Mouse (Mus musculus): ENCODE data around the gene Prim1. TPM values are rescaled to one million over a fixed set of nuclear protein-coding genes. Genes with fewer than 3 reads are reported as not detected.

Prim1 gene
- 32.5 and 38.7 TPM in 2 replicates for polyA plus RNA-seq (2014; fragmentation: Nextera tagmentation; extraction: Ambion mirVana)

DNA sequence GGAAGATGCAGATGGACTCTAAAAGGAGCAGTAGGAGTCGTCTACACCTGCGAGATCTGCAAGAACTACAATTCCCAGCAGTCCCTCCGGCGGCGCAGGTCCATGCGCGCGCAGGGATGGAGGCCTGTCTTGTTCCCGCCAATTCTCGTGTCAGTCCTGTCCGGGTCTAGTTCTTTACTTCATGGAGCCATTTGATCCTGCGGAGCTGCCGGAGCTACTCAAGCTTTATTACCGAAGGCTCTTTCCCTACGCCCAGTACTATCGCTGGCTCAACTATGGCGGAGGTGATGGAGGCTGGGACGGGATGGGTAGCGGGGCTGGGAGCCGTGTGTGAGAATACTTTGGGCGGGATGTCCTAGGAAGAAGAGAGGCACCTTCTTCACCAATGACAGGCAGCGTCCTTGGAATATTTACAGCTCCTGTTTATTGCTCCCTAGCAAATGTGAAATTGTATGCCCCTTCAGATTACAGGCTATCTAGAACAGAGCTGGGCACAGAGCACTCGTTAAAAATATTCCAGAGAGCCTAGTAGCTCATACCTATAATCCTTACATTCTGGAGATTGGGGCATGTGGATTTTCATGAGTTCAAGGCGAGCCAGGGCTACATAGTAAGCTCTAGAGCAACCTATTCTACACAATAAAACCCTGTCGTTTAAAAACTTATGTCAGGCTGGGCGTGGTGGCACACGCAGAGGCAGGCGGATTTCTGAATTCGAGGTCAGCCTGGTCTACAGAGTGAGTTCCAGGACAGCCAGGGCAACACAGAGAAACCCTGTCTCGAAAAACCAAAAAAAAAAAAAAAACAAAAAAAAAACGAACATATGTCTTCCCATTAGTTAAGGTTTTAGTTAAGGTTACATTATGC, at the start of gene Prim1:
Gene Prim1 (plus strand): TSS at position 101 of the 867 bp plus-strand sequence.
- Histone ChIP-seq H3K27ac (ENCODE audit: low read depth, low read length) (no peak within 1 kb of the TSS), H3K9me3 (ENCODE audit: control insufficient read depth, low read length) (no peaks in the 10 kb centered on the region), H3K9ac (replicated peaks; ENCODE audit: low read depth, low read length) (peak within 1 kb of the TSS; percentile 26; the same call in 1 of the 2 replicates), H3K27me3 (ENCODE audit: control insufficient read depth, insufficient read depth, low read length) (no peaks in the 10 kb centered on the region), H3K4me1 (ENCODE audit: control insufficient read depth, insufficient read depth, low read length) (no peaks in the 10 kb centered on the region), H3K36me3 (ENCODE audit: control insufficient read depth, insufficient read depth, low read length) (no peaks in the 10 kb centered on the region), H3K4me2 (ENCODE audit: low read depth, low read length) (peak within 1 kb of the TSS; percentile 64), H3K4me3 (ENCODE audit: low read depth, low read length) (peak within 1 kb of the TSS; percentile 44)
- 5% methylated on average over 31 of the region's 31 CpGs for WGBS
- ATAC-seq (ENCODE audit: low read depth) = peak; percentile 97

- Histone ChIP-seq H3K9ac (replicated peaks; ENCODE audit: low read depth, low read length) (no peak overlapping the region), H3K27ac (ENCODE audit: low read depth, low read length) (no peak overlapping the region), H3K9me3 (ENCODE audit: control insufficient read depth, low read length) (no peaks in the 10 kb centered on the region), H3K27me3 (ENCODE audit: control insufficient read depth, insufficient read depth, low read length) (no peaks in the 10 kb centered on the region), H3K4me3 (ENCODE audit: low read depth, low read length) (no peak overlapping the region), H3K36me3 (ENCODE audit: control insufficient read depth, insufficient read depth, low read length) (no peaks in the 10 kb centered on the region), H3K4me1 (ENCODE audit: control insufficient read depth, insufficient read depth, low read length) (no peaks in the 10 kb centered on the region), H3K4me2 (ENCODE audit: low read depth, low read length) (no peak overlapping the region)
- 97% methylated on average over 6 of the region's 6 CpGs for WGBS
- ATAC-seq (ENCODE audit: low read depth) = no peak
These were observed 48.5 kb upstream of the Prim1 start for GRCm38 (mm10) chr10:127966506-127966905.

GRCm38 (mm10) chr10:127969820-127970219, 45.1 kb upstream of the Prim1 start:
- H3K9me3 ChIP-seq (ENCODE audit: control insufficient read depth, low read length) = no peaks in the 10 kb centered on the region
- H3K4me2 ChIP-seq (ENCODE audit: low read depth, low read length) = no peak overlapping the region
- no peak overlapping the region for H3K9ac ChIP-seq (replicated peaks; ENCODE audit: low read depth, low read length)
- no peak overlapping the region for H3K4me3 ChIP-seq (ENCODE audit: low read depth, low read length)
- no peaks in the 10 kb centered on the region for H3K4me1 ChIP-seq (ENCODE audit: control insufficient read depth, insufficient read depth, low read length)
- no peaks in the 10 kb centered on the region for H3K27me3 ChIP-seq (ENCODE audit: control insufficient read depth, insufficient read depth, low read length)
- ATAC-seq (ENCODE audit: low read depth) = no peak
- H3K36me3 ChIP-seq (ENCODE audit: control insufficient read depth, insufficient read depth, low read length) = no peaks in the 10 kb centered on the region
- 88% methylated on average over 4 of the region's 4 CpGs for WGBS
- H3K27ac ChIP-seq (ENCODE audit: low read depth, low read length) = no peak overlapping the region

DNA sequence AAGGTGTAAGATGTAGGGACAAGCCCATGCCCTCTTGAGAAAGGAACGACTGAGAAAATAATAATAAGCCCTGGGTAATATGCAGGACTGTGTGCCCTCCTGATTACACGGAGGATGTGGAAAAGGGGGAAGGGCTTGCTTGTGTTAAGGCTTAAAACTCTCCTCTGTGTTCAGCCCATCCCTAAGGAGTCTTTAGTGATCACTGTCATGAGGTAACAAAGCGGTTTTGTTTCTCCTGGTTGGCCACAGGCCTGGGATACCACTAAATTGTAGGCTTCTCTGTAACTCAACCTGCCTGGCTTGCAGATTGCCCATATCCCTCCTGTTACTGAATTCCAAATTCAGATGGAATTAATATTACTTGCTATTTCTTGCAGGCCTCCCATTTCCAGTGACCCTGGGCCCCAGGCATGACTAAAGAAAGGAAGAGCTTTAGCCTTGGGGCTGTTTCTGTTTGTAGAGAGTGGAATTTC, 44.6 kb upstream of the Prim1 start:
- H3K4me1 ChIP-seq (ENCODE audit: control insufficient read depth, insufficient read depth, low read length) = no peaks in the 10 kb centered on the region
- H3K4me3 ChIP-seq (ENCODE audit: low read depth, low read length) = no peak overlapping the region
- no peaks in the 10 kb centered on the region for H3K9me3 ChIP-seq (ENCODE audit: control insufficient read depth, low read length)
- no peaks in the 10 kb centered on the region for H3K36me3 ChIP-seq (ENCODE audit: control insufficient read depth, insufficient read depth, low read length)
- H3K27ac ChIP-seq (ENCODE audit: low read depth, low read length) = no peak overlapping the region
- no peak overlapping the region for H3K9ac ChIP-seq (replicated peaks; ENCODE audit: low read depth, low read length)
- no peak for ATAC-seq (ENCODE audit: low read depth)
- 62% methylated on average over 3 of the region's 3 CpGs for WGBS
- H3K4me2 ChIP-seq (ENCODE audit: low read depth, low read length) = no peak overlapping the region
- no peaks in the 10 kb centered on the region for H3K27me3 ChIP-seq (ENCODE audit: control insufficient read depth, insufficient read depth, low read length)

- Histone ChIP-seq H3K4me3 (ENCODE audit: low read depth, low read length) (no peak overlapping the region), H3K36me3 (ENCODE audit: control insufficient read depth, insufficient read depth, low read length) (no peaks in the 10 kb centered on the region), H3K4me2 (ENCODE audit: low read depth, low read length) (no peak overlapping the region), H3K27me3 (ENCODE audit: control insufficient read depth, insufficient read depth, low read length) (no peaks in the 10 kb centered on the region), H3K9me3 (ENCODE audit: control insufficient read depth, low read length) (no peaks in the 10 kb centered on the region), H3K4me1 (ENCODE audit: control insufficient read depth, insufficient read depth, low read length) (no peaks in the 10 kb centered on the region), H3K27ac (ENCODE audit: low read depth, low read length) (no peak overlapping the region), H3K9ac (replicated peaks; ENCODE audit: low read depth, low read length) (no peak overlapping the region)
- no peak for ATAC-seq (ENCODE audit: low read depth)
- WGBS = 79% methylated on average over 3 of the region's 3 CpGs
These were observed 43.8 kb upstream of the Prim1 start for GRCm38 (mm10) chr10:127971135-127971534.

GRCm38 (mm10) chr10:127974062-127974461, 40.9 kb upstream of the Prim1 start:
- Histone ChIP-seq H3K4me2 (ENCODE audit: low read depth, low read length) (no peak overlapping the region), H3K9ac (replicated peaks; ENCODE audit: low read depth, low read length) (no peak overlapping the region), H3K4me1 (ENCODE audit: control insufficient read depth, insufficient read depth, low read length) (no peaks in the 10 kb centered on the region), H3K4me3 (ENCODE audit: low read depth, low read length) (no peak overlapping the region), H3K27me3 (ENCODE audit: control insufficient read depth, insufficient read depth, low read length) (no peaks in the 10 kb centered on the region), H3K27ac (ENCODE audit: low read depth, low read length) (no peak overlapping the region), H3K36me3 (ENCODE audit: control insufficient read depth, insufficient read depth, low read length) (no peaks in the 10 kb centered on the region), H3K9me3 (ENCODE audit: control insufficient read depth, low read length) (no peaks in the 10 kb centered on the region)
- ATAC-seq (ENCODE audit: low read depth) = no peak
- WGBS = 85% methylated on average over 3 of the region's 3 CpGs

DNA sequence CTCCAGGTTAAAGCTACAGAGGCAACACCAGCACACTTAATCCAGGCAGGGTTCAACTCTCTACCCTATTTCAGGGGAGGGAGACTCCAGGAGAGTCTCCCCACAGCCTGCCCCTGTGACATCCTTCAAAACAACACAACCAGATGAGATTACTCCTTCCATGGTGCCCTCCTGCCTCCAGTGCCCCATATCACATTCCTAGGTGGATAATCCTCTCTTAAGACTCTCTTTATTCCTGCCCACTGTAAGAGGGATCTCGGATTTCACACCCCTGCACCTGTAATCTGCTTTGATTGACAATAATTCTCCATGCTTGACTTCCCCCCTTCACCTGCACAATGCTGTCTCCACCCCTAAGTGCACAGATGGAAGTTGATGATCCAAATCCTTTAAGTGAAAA, 39.5 kb upstream of the Prim1 start:
- Histone ChIP-seq H3K4me1 (ENCODE audit: control insufficient read depth, insufficient read depth, low read length) (no peaks in the 10 kb centered on the region), H3K9me3 (ENCODE audit: control insufficient read depth, low read length) (no peaks in the 10 kb centered on the region), H3K27ac (ENCODE audit: low read depth, low read length) (no peak overlapping the region), H3K9ac (replicated peaks; ENCODE audit: low read depth, low read length) (no peak overlapping the region), H3K27me3 (ENCODE audit: control insufficient read depth, insufficient read depth, low read length) (no peaks in the 10 kb centered on the region), H3K4me3 (ENCODE audit: low read depth, low read length) (no peak overlapping the region), H3K4me2 (ENCODE audit: low read depth, low read length) (no peak overlapping the region), H3K36me3 (ENCODE audit: control insufficient read depth, insufficient read depth, low read length) (no peaks in the 10 kb centered on the region)
- ATAC-seq (ENCODE audit: low read depth) = no peak
- WGBS = 41% methylated on average over 1 of the region's 1 CpGs

DNA sequence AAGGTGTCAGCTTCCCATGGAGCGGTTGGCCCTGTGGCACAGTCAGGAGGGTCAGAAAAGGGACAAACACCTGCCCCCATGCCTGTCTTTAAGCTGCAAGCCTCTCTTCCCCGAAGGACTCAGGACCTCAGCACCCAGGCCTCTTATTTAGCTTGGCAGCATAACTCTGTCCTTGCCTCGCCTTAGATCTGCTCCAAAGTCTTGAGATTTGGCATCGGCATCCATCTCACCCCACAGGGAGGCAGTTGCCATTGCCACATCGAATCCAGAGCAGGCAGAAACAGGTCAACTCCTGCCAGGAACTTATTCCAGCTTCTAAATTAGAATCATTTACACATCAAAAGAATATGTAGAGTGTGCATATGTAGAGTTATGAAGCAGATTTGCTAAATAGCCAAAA, 30.3 kb upstream of the Prim1 start:
- Histone ChIP-seq H3K4me3 (ENCODE audit: low read depth, low read length) (no peak overlapping the region), H3K27ac (ENCODE audit: low read depth, low read length) (no peak overlapping the region), H3K9me3 (ENCODE audit: control insufficient read depth, low read length) (no peaks in the 10 kb centered on the region), H3K4me1 (ENCODE audit: control insufficient read depth, insufficient read depth, low read length) (no peaks in the 10 kb centered on the region; the same call in 1 of the 2 replicates), H3K36me3 (ENCODE audit: control insufficient read depth, insufficient read depth, low read length) (no peaks in the 10 kb centered on the region), H3K4me2 (ENCODE audit: low read depth, low read length) (no peak overlapping the region), H3K27me3 (ENCODE audit: control insufficient read depth, insufficient read depth, low read length) (no peaks in the 10 kb centered on the region), H3K9ac (replicated peaks; ENCODE audit: low read depth, low read length) (no peak overlapping the region)
- WGBS = 75% methylated on average over 5 of the region's 5 CpGs
- ATAC-seq (ENCODE audit: low read depth) = no peak

GRCm38 (mm10) chr10:127985601-127986000, 29.4 kb upstream of the Prim1 start:
- H3K9me3 ChIP-seq (ENCODE audit: control insufficient read depth, low read length) = no peaks in the 10 kb centered on the region
- H3K4me1 ChIP-seq (ENCODE audit: control insufficient read depth, insufficient read depth, low read length) = no peaks in the 10 kb centered on the region; the same call in 1 of the 2 replicates
- no peak overlapping the region for H3K4me3 ChIP-seq (ENCODE audit: low read depth, low read length)
- no peak overlapping the region for H3K27ac ChIP-seq (ENCODE audit: low read depth, low read length)
- ATAC-seq (ENCODE audit: low read depth) = no peak
- WGBS = 16% methylated on average over 8 of the region's 8 CpGs
- no peaks in the 10 kb centered on the region for H3K36me3 ChIP-seq (ENCODE audit: control insufficient read depth, insufficient read depth, low read length)
- H3K27me3 ChIP-seq (ENCODE audit: control insufficient read depth, insufficient read depth, low read length) = no peaks in the 10 kb centered on the region
- no peak overlapping the region for H3K9ac ChIP-seq (replicated peaks; ENCODE audit: low read depth, low read length)
- no peak overlapping the region for H3K4me2 ChIP-seq (ENCODE audit: low read depth, low read length)
